Mouse (Mus musculus): Measurements from ENCODE around the gene Ccl27b.
"Not testable (repeated sequence)": the region's sequence is repeated elsewhere in the genome, so short reads cannot be mapped to it uniquely, and the experiment has no call there.

DNA sequence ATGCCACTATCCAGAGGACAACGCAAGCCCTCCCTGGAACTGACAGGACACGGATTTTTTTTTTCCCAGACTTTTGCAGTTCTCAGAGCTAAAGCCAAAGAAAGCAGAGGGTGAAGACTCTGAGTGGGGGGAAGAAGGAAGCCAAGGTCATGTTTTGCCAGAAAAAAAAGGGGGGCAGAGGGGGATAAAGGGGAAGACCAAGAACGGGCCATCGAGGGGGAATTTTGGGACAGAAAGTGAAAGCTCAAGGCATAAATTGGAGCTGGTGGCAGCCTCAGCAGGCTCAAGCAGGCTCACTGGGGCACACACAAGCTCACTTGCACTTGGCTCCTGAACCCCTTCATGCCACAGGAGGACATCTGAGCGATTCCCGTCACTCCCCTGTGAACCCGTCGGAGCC is 25.6 kb upstream of the Ccl27b start, which contains the start of gene Gm2564:
- TF ChIP-seq POLR2A (IDR thresholded peaks at IDR 0.05; ENCODE audit: insufficient read depth, low read length); CTCF (IDR thresholded peaks at IDR 0.05; ENCODE audit: low read depth, low read length): not testable (repeated sequence)
